Mouse (Mus musculus) MEL (cell line): ENCODE data around the gene Hmgcll1.

Experiments
- CHD2 ChIP-seq: IDR thresholded peaks from 2 replicates; pipeline ENCODE4 v1.6.1; 2011; ENCODE audit warnings: low read length, improper control_type of control experiment
- CTCF ChIP-seq, 3 experiments: IDR thresholded peaks in 2 of 3; conservative IDR thresholded peaks in 1 of 3; 2 replicates each; pipeline ENCODE4 v1.5.1; 2011 to 2012; ENCODE audit warnings: low read length in 3 of 3, low read depth in 2 of 3, mild to moderate bottlenecking in 2 of 3, improper control_type of control experiment in 1 of 3, inconsistent platforms in 1 of 3, mixed read lengths in 1 of 3, moderate library complexity in 1 of 3; ENCODE audit not compliant: control insufficient read depth in 1 of 3, insufficient read depth in 1 of 3, poor library complexity in 1 of 3, severe bottlenecking in 1 of 3
- E2F4 ChIP-seq: IDR thresholded peaks from 2 replicates; pipeline ENCODE4 v1.6.1; 2011; ENCODE audit warnings: low read depth, low read length, improper control_type of control experiment, borderline replicate concordance
- EP300 ChIP-seq, 2 experiments: IDR thresholded peaks; 2 replicates each; pipeline ENCODE4 v1.6.1; 2011; ENCODE audit warnings: improper control_type of control experiment in 2 of 2, low read length in 2 of 2, low read depth in 1 of 2, mild to moderate bottlenecking in 1 of 2
- KAT2A ChIP-seq: conservative IDR thresholded peaks from 2 replicates; pipeline ENCODE4 v1.6.1; 2012; ENCODE audit warnings: low read depth, low read length, improper control_type of control experiment, inconsistent platforms
- MAFK ChIP-seq: IDR thresholded peaks from 2 replicates; pipeline ENCODE4 v1.6.1; 2011; ENCODE audit warnings: low read depth, mild to moderate bottlenecking, low read length, improper control_type of control experiment, borderline replicate concordance
- MAZ ChIP-seq: IDR thresholded peaks from 2 replicates; pipeline ENCODE4 v1.6.1; 2012; ENCODE audit warnings: low read depth, mild to moderate bottlenecking, inconsistent platforms, low read length, improper control_type of control experiment
- NRF1 ChIP-seq: IDR thresholded peaks from 2 replicates; pipeline ENCODE4 v1.6.1; 2014; ENCODE audit warnings: low read depth, mild to moderate bottlenecking, inconsistent platforms, low read length, improper control_type of control experiment, moderate library complexity; ENCODE audit not compliant: poor library complexity, insufficient read depth, severe bottlenecking
- POLR2A ChIP-seq, 2 experiments: IDR thresholded peaks; 2 replicates each; pipeline ENCODE4 v1.6.1; 2011 to 2012; ENCODE audit warnings: low read length in 2 of 2, mild to moderate bottlenecking in 2 of 2, control low read depth in 1 of 2, improper control_type of control experiment in 1 of 2, low read depth in 1 of 2, moderate library complexity in 1 of 2; ENCODE audit not compliant: control insufficient read depth in 1 of 2, insufficient read depth in 1 of 2, poor library complexity in 1 of 2
- RCOR1 ChIP-seq: IDR thresholded peaks from 2 replicates; pipeline ENCODE4 v1.6.1; 2012; ENCODE audit warnings: low read depth, mild to moderate bottlenecking, inconsistent platforms, low read length, improper control_type of control experiment
- TBP ChIP-seq: IDR thresholded peaks from 2 replicates; pipeline ENCODE4 v1.8.0; 2011; ENCODE audit warnings: low read depth, low read length, improper control_type of control experiment
- USF2 ChIP-seq, 2 experiments: IDR thresholded peaks; 2 replicates each; pipeline ENCODE4 v1.6.1; 2011 to 2012; ENCODE audit warnings: improper control_type of control experiment in 2 of 2, low read length in 2 of 2, borderline replicate concordance in 1 of 2, inconsistent platforms in 1 of 2, low read depth in 1 of 2, mild to moderate bottlenecking in 1 of 2; ENCODE audit not compliant: insufficient read depth in 1 of 2
- ZKSCAN1 ChIP-seq: IDR thresholded peaks from 2 replicates; pipeline ENCODE4 v1.6.1; 2012; ENCODE audit warnings: low read depth, mild to moderate bottlenecking, inconsistent platforms, low read length, improper control_type of control experiment, moderate library complexity

- TF ChIP-seq CTCF (IDR thresholded peaks at IDR 0.05 in 2 of 3, conservative IDR thresholded peaks at IDR 0.05 in 1 of 3; ENCODE audit: control insufficient read depth in 1 of 3, insufficient read depth in 1 of 3, low read depth in 2 of 3, low read length in 3 of 3, poor library complexity in 1 of 3, severe bottlenecking in 1 of 3) (no peak), E2F4 (no peak), POLR2A (IDR thresholded peaks at IDR 0.05; ENCODE audit: control insufficient read depth in 1 of 2, insufficient read depth in 1 of 2, low read depth in 1 of 2, low read length in 2 of 2, poor library complexity in 1 of 2) (no peak), KAT2A (no peak), CHD2 (no peak), ZKSCAN1 (no peak; the same call in 1 of the 2 replicates), RCOR1 (no peak), MAZ (no peak), EP300 (IDR thresholded peaks at IDR 0.05; ENCODE audit: low read depth in 1 of 2, low read length in 2 of 2) (peak; percentile 60 to 71), USF2 (IDR thresholded peaks at IDR 0.05; ENCODE audit: borderline replicate concordance in 1 of 2, insufficient read depth in 1 of 2, low read depth in 1 of 2, low read length in 2 of 2) (no peak), NRF1 (no peak), TBP (no peak), MAFK (no peak)
Observed at GRCm38 (mm10) chr9:75998791-75999350, 15.8 kb upstream of the Hmgcll1 start.
